Mouse (Mus musculus) hindlimb bud, embryonic 11.5 days (tissue): ENCODE measurements around the gene Bcor.

Source experiments
- DNase-seq: peaks from one replicate; pipeline ENCODE4 v3.0.0-alpha.2; 2012; ENCODE audit warnings: low read depth, low spot score; ENCODE audit errors: extremely low spot score

Gene Bcor

GRCm38 (mm10) chrX:12159981-12160656 is at the start of gene Bcor:
Gene Bcor, minus strand, starts transcription at chrX:12160355.
- DNase-seq = no peak

- DNase-seq = no peak
Measured at GRCm38 (mm10) chrX:12202951-12203350, 42.8 kb upstream of the Bcor start.

- DNase-seq = no peak
Measured at GRCm38 (mm10) chrX:12201111-12201510, 41.0 kb upstream of the Bcor start.

GRCm38 (mm10) chrX:12195234-12195919 is 35.2 kb upstream of the Bcor start:
- DNase-seq = no peak

- DNase-seq = no peak
Measured at GRCm38 (mm10) chrX:12192343-12192742, 32.2 kb upstream of the Bcor start.

GRCm38 (mm10) chrX:12189511-12189910 is 29.4 kb upstream of the Bcor start:
- no peak for DNase-seq

GRCm38 (mm10) chrX:12175198-12175960 is 15.2 kb upstream of the Bcor start:
- no peak for DNase-seq

GRCm38 (mm10) chrX:12170128-12170527 is 10.0 kb upstream of the Bcor start:
- DNase-seq = no peak

- no peak for DNase-seq
Measured at GRCm38 (mm10) chrX:12164591-12165529, 4.7 kb upstream of the Bcor start.

- DNase-seq = no peak
Measured at GRCm38 (mm10) chrX:12159534-12159881, 647 bp downstream of the Bcor start.

GRCm38 (mm10) chrX:12158821-12159533 is 1.2 kb downstream of the Bcor start:
- no peak for DNase-seq

GRCm38 (mm10) chrX:12158244-12158820 is 1.8 kb downstream of the Bcor start:
- DNase-seq = no peak

- DNase-seq = no peak
Measured at GRCm38 (mm10) chrX:12157331-12157930, 2.7 kb downstream of the Bcor start.

GRCm38 (mm10) chrX:12155842-12156291 is 4.3 kb downstream of the Bcor start:
- no peak for DNase-seq

GRCm38 (mm10) chrX:12155068-12155840 is 4.9 kb downstream of the Bcor start:
- DNase-seq = no peak

- DNase-seq = no peak
Measured at GRCm38 (mm10) chrX:12153141-12154095, 6.7 kb downstream of the Bcor start.
